Mouse (Mus musculus) hindbrain, embryonic 12.5 days (tissue): ENCODE results near the gene Abca12. TPM values are rescaled to one million over a fixed set of nuclear protein-coding genes. Genes with fewer than 3 reads are reported as not detected.

Experiments
- ATAC-seq: fragments of 200-750 bp; cut with Nextera tagmentation; 2 replicates; pipeline ENCODE4 v1.8.0; 2017; ENCODE audit warnings: moderate TSS enrichment; ENCODE audit not compliant: low FRiP score
- H3K27ac ChIP-seq: fragments of 300-500 bp; sonication (generic); 2 replicates; pipeline ENCODE4 v1.5.1; 2016; ENCODE audit warnings: mild to moderate bottlenecking
- H3K27me3 ChIP-seq: fragments of 300-500 bp; sonication (generic); 2 replicates; pipeline ENCODE4 v1.6.1; 2016; ENCODE audit warnings: mild to moderate bottlenecking
- H3K36me3 ChIP-seq: fragments of 300-500 bp; sonication (generic); 2 replicates; pipeline ENCODE4 v1.6.1; 2016; ENCODE audit warnings: mild to moderate bottlenecking
- H3K4me1 ChIP-seq: fragments of 300-500 bp; sonication (generic); 2 replicates; pipeline ENCODE4 v1.6.1; 2016
- H3K4me2 ChIP-seq: fragments of 300-500 bp; sonication (generic); replicated peaks from 2 replicates; pipeline ENCODE4 v1.6.1; 2016; ENCODE audit warnings: mild to moderate bottlenecking
- H3K4me3 ChIP-seq: fragments of 300-500 bp; sonication (generic); 2 replicates; pipeline ENCODE4 v1.5.1; 2016; ENCODE audit warnings: mild to moderate bottlenecking
- H3K9ac ChIP-seq: fragments of 300-500 bp; sonication (generic); 2 replicates; pipeline ENCODE4 v1.6.1; 2016; ENCODE audit warnings: mild to moderate bottlenecking, moderate library complexity
- H3K9me3 ChIP-seq: fragments of 300-500 bp; sonication (generic); replicated peaks from 2 replicates; pipeline ENCODE4 v1.6.1; 2016; ENCODE audit warnings: mild to moderate bottlenecking
- WGBS: fragments of 180-500 bp; shearing (Covaris S2); methylation state at CpG from one replicate; pipeline ENCODE4 v1.1.7; 2016; 5-methylcytosine and 5-hydroxymethylcytosine counted together
- polyA plus RNA-seq: library from polyadenylated mRNA; unstranded; fragments of >200 nt; fragmentation: Nextera tagmentation; extraction: Ambion mirVana; gene quantifications from 2 replicates; pipeline ENCODE4 v1.2.1, GENCODE M21; 2016

The Abca12 gene
- polyA plus RNA-seq, 1 experiment from 2014 or later, result 0.03 TPM

DNA sequence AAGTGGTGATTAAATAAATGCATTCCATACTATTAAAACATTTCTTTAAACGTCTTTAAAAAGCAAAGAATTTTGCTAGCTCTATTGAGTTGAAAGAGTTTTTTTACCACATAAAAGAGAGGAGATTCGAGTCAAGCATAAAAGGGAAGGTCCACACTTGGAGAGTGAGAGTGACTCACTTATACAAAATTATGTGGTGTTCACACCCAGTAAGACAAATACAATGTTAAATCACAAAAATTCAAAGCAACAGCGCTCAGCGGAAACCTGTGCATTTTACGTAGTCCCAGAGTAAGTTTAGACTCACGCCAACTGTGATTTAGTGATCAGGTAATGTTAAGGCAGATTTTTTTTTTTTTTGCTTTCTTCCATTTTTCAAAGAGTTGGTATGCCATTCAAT lies 104.1 kb downstream of the Abca12 start:
- 91% methylated on average over 6 of the region's 6 CpGs for WGBS
- H3K4me3 ChIP-seq, result no peak overlapping the region
- H3K27ac ChIP-seq, result no peak overlapping the region
- H3K4me2 ChIP-seq, result no peak overlapping the region
- no peak overlapping the region for H3K9ac ChIP-seq
- no peaks in the 10 kb centered on the region for H3K9me3 ChIP-seq
- H3K4me1 ChIP-seq, result peaks cover 5% of the 10 kb centered on the region; the same call in 1 of the 2 replicates
- H3K36me3 ChIP-seq, result no peaks in the 10 kb centered on the region
- H3K27me3 ChIP-seq, result no peaks in the 10 kb centered on the region
- no peak for ATAC-seq

DNA sequence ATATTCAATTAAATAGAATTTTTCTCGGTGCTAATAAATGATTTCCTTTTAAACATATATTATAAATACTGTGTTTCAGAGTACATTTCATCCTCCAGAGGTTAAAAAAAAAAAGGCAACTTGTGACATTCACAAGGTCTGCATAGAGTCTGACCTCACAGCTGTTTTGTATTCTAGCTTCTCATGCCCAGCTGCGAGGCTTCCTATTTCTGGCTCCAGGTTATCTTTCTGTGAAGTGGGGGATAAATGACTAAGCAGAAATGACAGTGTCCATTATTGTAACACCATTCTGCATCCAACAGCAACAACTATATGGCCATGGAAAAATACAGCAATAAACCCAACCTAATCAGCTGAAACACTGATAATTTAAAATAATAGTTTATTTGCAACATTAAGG lies 107.3 kb downstream of the Abca12 start:
- H3K4me3 ChIP-seq, result no peak overlapping the region
- no peak overlapping the region for H3K4me2 ChIP-seq
- no peaks in the 10 kb centered on the region for H3K36me3 ChIP-seq
- H3K27me3 ChIP-seq, result no peaks in the 10 kb centered on the region
- H3K27ac ChIP-seq, result no peak overlapping the region
- 64% methylated on average over 2 of the region's 2 CpGs for WGBS
- H3K9ac ChIP-seq, result no peak overlapping the region
- H3K4me1 ChIP-seq, result peaks cover 5% of the 10 kb centered on the region; the same call in 1 of the 2 replicates
- H3K9me3 ChIP-seq, result no peaks in the 10 kb centered on the region
- ATAC-seq, result no peak

DNA sequence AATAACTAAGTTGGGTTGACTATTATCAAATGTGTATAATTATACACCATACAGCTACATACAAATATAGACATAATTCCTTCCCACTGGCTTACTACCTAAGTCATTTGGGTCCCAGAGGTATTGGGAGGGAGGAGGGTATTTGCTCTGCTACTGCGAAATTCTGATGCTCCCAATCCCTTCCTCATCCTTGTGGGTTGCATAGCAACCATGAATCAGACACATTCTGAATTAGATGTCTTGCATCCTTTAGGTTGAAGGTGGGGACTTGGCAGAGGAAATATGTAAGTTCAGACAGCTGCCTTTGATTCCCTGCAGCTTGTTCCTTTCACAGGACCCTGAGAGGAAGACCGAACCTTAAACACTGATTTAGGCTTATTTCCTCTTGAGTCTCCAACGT lies 108.5 kb downstream of the Abca12 start:
- Histone ChIP-seq H3K27me3 (no peaks in the 10 kb centered on the region), H3K36me3 (no peaks in the 10 kb centered on the region), H3K4me3 (no peak overlapping the region), H3K27ac (no peak overlapping the region), H3K9me3 (no peaks in the 10 kb centered on the region), H3K4me2 (no peak overlapping the region), H3K4me1 (peaks cover 5% of the 10 kb centered on the region; the same call in 1 of the 2 replicates), H3K9ac (no peak overlapping the region)
- no peak for ATAC-seq
- WGBS, result 43% methylated on average over 3 of the region's 3 CpGs

DNA sequence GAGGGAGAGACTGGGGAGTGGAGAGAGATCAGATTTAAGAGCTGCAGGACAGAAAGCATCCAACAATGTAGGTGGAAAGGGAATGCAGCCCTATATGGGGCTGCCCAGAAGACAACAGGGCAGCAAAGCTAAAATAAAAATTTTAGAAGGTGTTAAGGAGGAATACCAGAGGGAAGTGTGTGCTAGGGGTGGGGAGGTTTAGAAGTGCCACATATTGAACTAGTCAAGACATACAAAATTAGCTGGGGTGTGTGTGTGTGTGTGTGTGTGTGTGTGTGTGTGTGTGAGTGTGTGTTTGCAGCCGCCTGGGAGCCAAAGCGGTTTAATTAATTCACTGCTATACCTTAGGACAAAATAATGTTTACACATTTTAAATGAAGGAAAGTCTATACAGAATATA lies 110.1 kb downstream of the Abca12 start:
- 82% methylated on average over 2 of the region's 2 CpGs for WGBS

DNA sequence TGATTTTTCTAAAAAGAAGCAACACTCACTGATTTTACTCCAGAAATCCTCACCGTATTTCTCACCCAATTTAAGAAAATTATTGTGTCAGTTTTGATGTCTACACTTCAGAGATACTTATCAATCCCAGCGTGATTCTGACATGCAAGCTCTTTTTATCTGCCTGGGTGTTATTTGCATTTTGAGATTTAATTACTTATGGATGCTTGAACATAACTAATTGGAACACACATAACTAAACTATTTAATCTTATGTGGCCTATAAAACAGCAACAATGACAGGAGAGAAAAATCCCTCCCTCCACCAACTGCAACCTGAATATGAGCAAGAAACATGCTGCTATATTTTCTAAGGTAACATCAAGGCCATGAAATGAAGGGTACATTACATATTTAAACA lies 117.7 kb downstream of the Abca12 start:
- no peak overlapping the region for H3K9ac ChIP-seq
- no peaks in the 10 kb centered on the region for H3K9me3 ChIP-seq
- ATAC-seq, result no peak
- 76% methylated on average over 2 of the region's 2 CpGs for WGBS
- no peak overlapping the region for H3K4me3 ChIP-seq
- no peaks in the 10 kb centered on the region for H3K36me3 ChIP-seq
- no peak overlapping the region for H3K27ac ChIP-seq
- no peaks in the 10 kb centered on the region for H3K27me3 ChIP-seq
- H3K4me2 ChIP-seq, result no peak overlapping the region
- no peaks in the 10 kb centered on the region for H3K4me1 ChIP-seq

More for the DNA sequence above, 110.1 kb downstream of the Abca12 start:
- no peaks in the 10 kb centered on the region for H3K9me3 ChIP-seq
- no peak overlapping the region for H3K4me3 ChIP-seq
- no peak overlapping the region for H3K27ac ChIP-seq
- H3K36me3 ChIP-seq, result no peaks in the 10 kb centered on the region
- ATAC-seq, result no peak
- peaks cover 5% of the 10 kb centered on the region; the same call in 1 of the 2 replicates for H3K4me1 ChIP-seq
- H3K9ac ChIP-seq, result no peak overlapping the region
- H3K4me2 ChIP-seq, result no peak overlapping the region
- no peaks in the 10 kb centered on the region for H3K27me3 ChIP-seq

DNA sequence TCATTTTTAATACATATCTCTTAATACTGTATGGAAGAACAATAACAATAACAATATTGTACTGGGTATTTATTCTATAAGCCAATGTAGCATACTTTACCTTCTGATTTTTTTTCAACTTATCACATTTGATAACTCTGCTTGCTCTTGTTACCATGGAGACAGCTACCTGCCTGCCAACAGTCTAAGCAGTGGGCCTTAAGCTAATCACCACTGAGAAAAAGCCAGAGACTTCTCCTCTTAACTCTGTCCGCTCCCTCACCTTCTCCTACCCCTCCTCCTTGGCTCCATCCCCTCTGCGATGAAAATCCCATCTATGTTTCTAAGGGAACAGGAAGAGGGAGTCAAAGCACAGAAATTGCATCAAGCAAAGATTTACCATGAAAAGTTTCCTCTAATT lies 118.1 kb downstream of the Abca12 start:
- Histone ChIP-seq H3K4me2 (no peak overlapping the region), H3K4me1 (peaks cover 3% of the 10 kb centered on the region; the same call in 1 of the 2 replicates), H3K9me3 (no peaks in the 10 kb centered on the region), H3K27ac (no peak overlapping the region), H3K36me3 (no peaks in the 10 kb centered on the region), H3K27me3 (no peaks in the 10 kb centered on the region), H3K9ac (no peak overlapping the region), H3K4me3 (no peak overlapping the region)
- WGBS, result 65% methylated on average over 2 of the region's 2 CpGs
- no peak for ATAC-seq

- 37% methylated on average over 3 of the region's 3 CpGs for WGBS
- H3K4me3 ChIP-seq, result no peak overlapping the region
- H3K27ac ChIP-seq, result no peak overlapping the region
- no peaks in the 10 kb centered on the region for H3K27me3 ChIP-seq
- ATAC-seq, result peak; percentile 89
- no peak overlapping the region for H3K9ac ChIP-seq
- peaks cover 5% of the 10 kb centered on the region; the same call in 1 of the 2 replicates for H3K4me1 ChIP-seq
- no peaks in the 10 kb centered on the region for H3K36me3 ChIP-seq
- H3K4me2 ChIP-seq, result no peak overlapping the region
- H3K9me3 ChIP-seq, result no peaks in the 10 kb centered on the region
These were observed 122.8 kb downstream of the Abca12 start for GRCm38 (mm10) chr1:71291917-71292316.

GRCm38 (mm10) chr1:71289511-71289910 lies 125.2 kb downstream of the Abca12 start:
- no peak overlapping the region for H3K27ac ChIP-seq
- no peak for ATAC-seq
- H3K9ac ChIP-seq, result no peak overlapping the region
- no peaks in the 10 kb centered on the region for H3K36me3 ChIP-seq
- no peak overlapping the region for H3K4me2 ChIP-seq
- no peaks in the 10 kb centered on the region for H3K9me3 ChIP-seq
- no peaks in the 10 kb centered on the region for H3K27me3 ChIP-seq
- 26% methylated on average over 5 of the region's 5 CpGs for WGBS
- H3K4me1 ChIP-seq, result peaks cover 5% of the 10 kb centered on the region; the same call in 1 of the 2 replicates
- H3K4me3 ChIP-seq, result no peak overlapping the region

GRCm38 (mm10) chr1:71276940-71277339 lies 137.8 kb downstream of the Abca12 start:
- H3K36me3 ChIP-seq, result no peaks in the 10 kb centered on the region
- H3K27me3 ChIP-seq, result no peaks in the 10 kb centered on the region
- no peaks in the 10 kb centered on the region for H3K9me3 ChIP-seq
- H3K4me2 ChIP-seq, result no peak overlapping the region
- H3K9ac ChIP-seq, result no peak overlapping the region
- no peak overlapping the region for H3K4me3 ChIP-seq
- peaks cover 2% of the 10 kb centered on the region; the same call in 1 of the 2 replicates for H3K4me1 ChIP-seq
- no peak for ATAC-seq
- whole genome bisulfite sequencing, result 58% methylated on average over 5 of the region's 5 CpGs
- H3K27ac ChIP-seq, result no peak overlapping the region

GRCm38 (mm10) chr1:71272550-71272949 lies 142.2 kb downstream of the Abca12 start:
- ATAC-seq, result no peak
- no peak overlapping the region for H3K27ac ChIP-seq
- H3K4me3 ChIP-seq, result no peak overlapping the region
- no peaks in the 10 kb centered on the region for H3K27me3 ChIP-seq
- H3K9me3 ChIP-seq, result no peaks in the 10 kb centered on the region
- 76% methylated on average over 6 of the region's 7 CpGs for WGBS
- H3K4me1 ChIP-seq, result peaks cover 2% of the 10 kb centered on the region; the same call in 1 of the 2 replicates
- no peak overlapping the region for H3K9ac ChIP-seq
- no peak overlapping the region for H3K4me2 ChIP-seq
- no peaks in the 10 kb centered on the region for H3K36me3 ChIP-seq

DNA sequence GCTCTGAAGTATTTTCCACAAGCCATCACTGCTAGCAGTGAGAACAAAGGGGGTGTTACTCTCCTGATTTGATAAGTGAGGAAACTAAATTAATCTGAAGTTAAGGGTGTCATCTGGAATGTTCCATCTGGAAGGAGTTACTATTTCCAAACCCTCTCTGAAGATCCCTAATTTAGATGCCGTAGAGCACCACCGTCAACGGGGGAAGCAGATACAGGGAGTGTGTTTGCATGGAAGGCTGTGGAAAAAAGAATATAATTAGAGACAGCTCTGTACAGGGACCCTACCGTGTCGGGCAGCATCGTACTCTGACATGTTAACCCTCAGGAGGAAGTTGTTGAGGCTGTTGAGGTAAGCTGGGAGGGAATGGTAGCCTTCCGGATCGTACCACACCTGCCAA lies 142.6 kb downstream of the Abca12 start:
- H3K36me3 ChIP-seq, result no peaks in the 10 kb centered on the region

GRCm38 (mm10) chr1:71270083-71270482 lies 144.6 kb downstream of the Abca12 start:
- 96% methylated on average over 3 of the region's 3 CpGs for WGBS
- Histone ChIP-seq H3K27me3 (no peaks in the 10 kb centered on the region), H3K36me3 (no peaks in the 10 kb centered on the region), H3K4me2 (no peak overlapping the region), H3K4me1 (peaks cover 2% of the 10 kb centered on the region; the same call in 1 of the 2 replicates), H3K9ac (no peak overlapping the region), H3K4me3 (no peak overlapping the region), H3K27ac (no peak overlapping the region), H3K9me3 (no peaks in the 10 kb centered on the region)
- ATAC-seq, result no peak

More for the DNA sequence above, 142.6 kb downstream of the Abca12 start:
- Histone ChIP-seq H3K4me3 (no peak overlapping the region), H3K27ac (no peak overlapping the region), H3K4me1 (peaks cover 2% of the 10 kb centered on the region; the same call in 1 of the 2 replicates), H3K4me2 (no peak overlapping the region), H3K9me3 (no peaks in the 10 kb centered on the region), H3K27me3 (no peaks in the 10 kb centered on the region), H3K9ac (no peak overlapping the region)
- WGBS, result 70% methylated on average over 8 of the region's 8 CpGs
- ATAC-seq, result no peak

DNA sequence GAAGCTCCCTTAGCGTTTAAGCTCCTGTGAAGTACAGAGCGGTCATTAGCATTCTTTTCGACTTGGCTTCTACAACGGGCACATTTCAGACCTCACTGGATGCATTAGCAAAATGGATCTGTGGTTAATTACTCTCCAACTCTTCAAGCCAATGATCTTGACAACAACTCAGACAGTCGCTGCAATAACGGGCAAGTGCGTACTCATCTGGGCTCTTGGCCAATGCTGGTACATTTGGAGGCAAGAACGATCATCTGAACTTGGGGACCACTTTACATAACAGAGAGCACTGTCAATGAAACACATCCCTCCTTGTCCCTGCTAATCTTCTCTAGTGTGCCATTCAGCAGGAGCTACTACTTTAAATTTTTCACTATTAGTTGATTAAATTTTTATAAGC lies 148.1 kb downstream of the Abca12 start:
- H3K36me3 ChIP-seq, result no peaks in the 10 kb centered on the region
- no peak for ATAC-seq
- no peaks in the 10 kb centered on the region for H3K4me1 ChIP-seq
- no peaks in the 10 kb centered on the region for H3K27me3 ChIP-seq
- H3K9ac ChIP-seq, result no peak overlapping the region
- no peaks in the 10 kb centered on the region for H3K9me3 ChIP-seq
- WGBS, result 90% methylated on average over 8 of the region's 8 CpGs
- no peak overlapping the region for H3K4me3 ChIP-seq
- H3K4me2 ChIP-seq, result no peak overlapping the region
- no peak overlapping the region for H3K27ac ChIP-seq
